Mouse (Mus musculus) thymus, adult 2 months (tissue): Measurements from ENCODE around the gene Med26. TPM values are rescaled to one million over a fixed set of nuclear protein-coding genes. Genes with fewer than 3 reads are reported as not detected.

Experiments used
- DNase-seq: peaks from one replicate; pipeline ENCODE4 v3.0.0; 2021
- H3K27ac ChIP-seq: fragments of 200-500 bp; 2 replicates; pipeline ENCODE4 v1.5.1; 2012; ENCODE audit warnings: low read length, control low read depth; ENCODE audit not compliant: control insufficient read depth, insufficient read depth
- H3K27me3 ChIP-seq: fragments of 200-500 bp; 2 replicates; pipeline ENCODE4 v1.6.1; 2012; ENCODE audit warnings: mild to moderate bottlenecking, low read length, moderate library complexity, mixed read lengths; ENCODE audit not compliant: control insufficient read depth, insufficient read depth
- H3K36me3 ChIP-seq: fragments of 200-500 bp; 2 replicates; pipeline ENCODE4 v1.6.1; 2012; ENCODE audit warnings: mild to moderate bottlenecking, low read length, moderate library complexity; ENCODE audit not compliant: control insufficient read depth, insufficient read depth
- H3K4me1 ChIP-seq: fragments of 200-500 bp; replicated peaks from 2 replicates; pipeline ENCODE4 v1.6.1; 2012; ENCODE audit warnings: low read length; ENCODE audit not compliant: control insufficient read depth, insufficient read depth
- H3K4me3 ChIP-seq: fragments of 200-500 bp; 2 replicates; pipeline ENCODE4 v1.5.1; 2012; ENCODE audit warnings: mild to moderate bottlenecking, low read length, control low read depth, moderate library complexity; ENCODE audit not compliant: control insufficient read depth, insufficient read depth
- CTCF ChIP-seq: fragments of 200-500 bp; IDR thresholded peaks from 2 replicates; pipeline ENCODE4 v1.5.1; 2012; ENCODE audit warnings: mild to moderate bottlenecking, control low read depth, low read length, moderate library complexity, borderline replicate concordance; ENCODE audit not compliant: control insufficient read depth, poor library complexity, insufficient read depth; ENCODE audit errors: extremely low read depth
- POLR2A ChIP-seq: fragments of 200-500 bp; IDR thresholded peaks from 2 replicates; pipeline ENCODE4 v1.6.1; 2012; ENCODE audit warnings: mild to moderate bottlenecking, low read length, control low read depth, moderate library complexity; ENCODE audit not compliant: control insufficient read depth, poor library complexity, insufficient read depth; ENCODE audit errors: extremely low read depth
- WGBS: fragments of 180-500 bp; shearing (Covaris S2); methylation state at CpG from one replicate; pipeline ENCODE4 v1.1.7; 2018; 5-methylcytosine and 5-hydroxymethylcytosine counted together
- polyA plus RNA-seq: library from polyadenylated mRNA; depleted of rRNA; stranded (reverse); fragments of >200 nt; gene quantifications from 2 replicates; pipeline ENCODE4 v1.2.3, GENCODE M21; 2012

The Med26 gene
- polyA plus RNA-seq, 1 experiment, result 26.3 TPM

DNA sequence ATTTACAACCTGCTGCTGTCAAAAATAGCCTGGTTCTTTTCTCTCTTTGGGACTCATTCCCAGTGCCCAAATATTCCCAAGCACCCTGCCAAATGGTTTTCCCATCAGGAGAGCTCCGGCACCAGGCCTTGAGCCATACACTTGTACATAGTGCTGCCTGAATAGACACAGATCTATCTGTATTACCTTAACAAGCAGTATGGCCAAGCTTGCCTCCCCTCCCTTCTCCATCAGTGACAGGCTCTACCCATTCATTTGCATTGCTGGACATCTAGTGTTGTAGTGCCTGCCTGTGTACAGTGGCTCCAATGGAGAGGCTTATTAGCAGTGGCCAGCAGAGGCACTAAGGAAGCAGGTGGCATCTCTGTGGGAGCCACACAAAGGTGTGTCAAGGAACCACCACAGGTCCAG lies 47.5 kb downstream of the Med26 start:
- no peaks in the 10 kb centered on the region for H3K27me3 ChIP-seq
- H3K4me1 ChIP-seq, result peaks cover 9% of the 10 kb centered on the region
- H3K27ac ChIP-seq, result no peak overlapping the region
- 93% methylated on average over 1 of the region's 1 CpGs for WGBS
- no peak for DNase-seq
- H3K36me3 ChIP-seq, result peaks cover 10% of the 10 kb centered on the region
- no peak overlapping the region for H3K4me3 ChIP-seq
- TF ChIP-seq CTCF, result no peak
- no peak for TF ChIP-seq POLR2A

DNA sequence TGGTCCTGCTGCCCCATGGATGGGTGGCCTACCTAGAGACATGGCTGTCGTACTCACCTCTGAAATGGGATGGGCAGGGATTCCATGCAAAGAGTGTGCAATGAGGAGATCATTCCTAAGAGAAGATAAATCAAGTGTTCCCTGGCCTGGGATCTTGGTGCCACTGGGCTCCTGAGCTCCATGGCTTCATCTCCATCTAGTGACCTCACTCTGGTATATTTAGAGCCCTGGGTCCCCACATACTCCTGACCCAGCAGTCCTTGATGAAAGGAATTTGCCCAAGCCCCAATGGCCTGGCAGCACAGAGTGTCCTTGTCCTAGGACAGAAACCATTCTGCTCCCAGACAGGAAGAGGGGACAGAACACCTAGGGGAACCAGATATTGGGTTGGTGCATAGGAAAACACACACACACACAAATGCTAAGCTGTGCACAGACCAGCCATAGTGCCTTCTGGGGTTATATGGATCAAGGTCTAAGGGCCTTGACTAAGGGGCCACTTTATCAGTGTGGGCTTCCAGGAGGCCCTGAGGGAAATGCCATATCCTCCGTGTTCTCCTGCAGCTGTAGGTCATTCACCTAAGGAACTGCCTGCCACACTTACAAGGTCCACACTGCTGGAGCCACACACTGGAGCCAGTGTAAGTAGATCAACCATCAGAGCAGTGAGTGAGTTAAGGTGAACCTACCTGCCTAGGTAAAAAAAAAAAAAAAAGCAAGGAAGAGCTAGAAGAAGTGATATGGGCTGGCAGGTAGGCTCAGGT lies 48.4 kb downstream of the Med26 start:
- Histone ChIP-seq H3K36me3 (peaks cover 12% of the 10 kb centered on the region), H3K4me1 (peaks cover 8% of the 10 kb centered on the region), H3K27me3 (no peaks in the 10 kb centered on the region), H3K4me3 (no peak overlapping the region), H3K27ac (no peak overlapping the region)
- DNase-seq, result no peak
- WGBS, result 95% methylated on average over 2 of the region's 2 CpGs
- TF ChIP-seq CTCF (no peak), POLR2A (no peak)

GRCm38 (mm10) chr8:72498527-72498926 lies 49.5 kb downstream of the Med26 start:
- no peak for DNase-seq
- 89% methylated on average over 4 of the region's 4 CpGs for WGBS
- TF ChIP-seq POLR2A, result no peak
- TF ChIP-seq CTCF, result no peak
- H3K4me3 ChIP-seq, result no peak overlapping the region
- no peak overlapping the region for H3K27ac ChIP-seq
- H3K36me3 ChIP-seq, result peaks cover 12% of the 10 kb centered on the region
- no peaks in the 10 kb centered on the region for H3K27me3 ChIP-seq
- peaks cover under 1% of the 10 kb centered on the region; the same call in 1 of the 2 replicates for H3K4me1 ChIP-seq

DNA sequence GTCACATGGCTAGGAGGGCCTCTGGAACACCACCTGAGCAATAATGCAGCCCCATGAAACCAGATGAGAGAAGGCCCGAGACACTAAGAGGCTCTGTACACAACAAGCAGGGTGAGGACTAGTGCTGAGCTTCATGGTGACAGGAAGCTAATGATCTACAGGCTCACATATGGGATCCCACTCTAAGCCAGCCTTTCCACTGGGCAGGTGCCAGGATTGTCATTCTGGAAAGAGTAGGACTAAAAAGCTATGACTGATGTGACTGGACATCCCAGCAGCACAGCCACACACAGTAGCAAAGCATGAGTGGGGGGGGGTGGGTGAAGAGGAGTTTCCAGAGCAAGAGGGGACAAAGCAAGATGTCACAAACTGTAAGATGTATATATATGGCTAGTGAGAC lies 50.2 kb downstream of the Med26 start:
- TF ChIP-seq CTCF, result no peak
- no peak for TF ChIP-seq POLR2A
- peaks cover 12% of the 10 kb centered on the region for H3K36me3 ChIP-seq
- whole genome bisulfite sequencing, result 97% methylated on average over 1 of the region's 1 CpGs
- no peak overlapping the region for H3K4me3 ChIP-seq
- DNase-seq, result no peak
- no peaks in the 10 kb centered on the region for H3K27me3 ChIP-seq
- no peak overlapping the region for H3K27ac ChIP-seq
- H3K4me1 ChIP-seq, result peaks cover 3% of the 10 kb centered on the region

GRCm38 (mm10) chr8:72496217-72496616 lies 51.9 kb downstream of the Med26 start:
- Histone ChIP-seq H3K4me3 (no peak overlapping the region), H3K27ac (no peak overlapping the region), H3K36me3 (peaks cover 12% of the 10 kb centered on the region), H3K27me3 (no peaks in the 10 kb centered on the region), H3K4me1 (peaks cover 9% of the 10 kb centered on the region)
- TF ChIP-seq CTCF, result no peak
- TF ChIP-seq POLR2A, result no peak
- DNase-seq, result no peak
- WGBS, result 96% methylated on average over 19 of the region's 19 CpGs

GRCm38 (mm10) chr8:72495411-72496111 lies 52.5 kb downstream of the Med26 start:
- peaks cover 9% of the 10 kb centered on the region for H3K4me1 ChIP-seq
- H3K27me3 ChIP-seq, result no peaks in the 10 kb centered on the region
- H3K36me3 ChIP-seq, result peaks cover 12% of the 10 kb centered on the region
- no peak overlapping the region for H3K4me3 ChIP-seq
- WGBS, result 96% methylated on average over 23 of the region's 23 CpGs
- no peak for DNase-seq
- no peak overlapping the region for H3K27ac ChIP-seq
- TF ChIP-seq POLR2A (no peak), CTCF (no peak)
